Mouse (Mus musculus): Measurements from ENCODE around the gene Olfr1420. TPM values are rescaled to one million over a fixed set of nuclear protein-coding genes. Genes with fewer than 3 reads are reported as not detected.

Olfr1420 gene
- total RNA-seq, 2 experiments from 2014 or later: not detected

Other genes with a start within 250 kb of the Olfr1420 start
- 204 and 267 TPM in 2 replicates for gene Ms4a3, start 245.7 kb upstream of the Olfr1420 start, total RNA-seq (2015; ENCODE audit: low replicate concordance)
- 91.2 and 97.0 TPM in 2 replicates for gene Ms4a3, start 245.7 kb upstream of the Olfr1420 start, total RNA-seq (2017; ENCODE audit: low replicate concordance)
- not detected in 2 replicates for gene Oosp2, start 226.0 kb upstream of the Olfr1420 start, total RNA-seq (2015; ENCODE audit: low replicate concordance)
- gene Oosp2, start 226.0 kb upstream of the Olfr1420 start, total RNA-seq (2017; ENCODE audit: low replicate concordance): not detected in 2 replicates
- gene Oosp1, start 195.4 kb upstream of the Olfr1420 start, total RNA-seq (2015; ENCODE audit: low replicate concordance): 2.7 TPM in 1 of 2 replicates, not detected in the other
- not detected in 2 replicates for gene Oosp1, start 195.4 kb upstream of the Olfr1420 start, total RNA-seq (2017; ENCODE audit: low replicate concordance)
- gene Oosp3, start 189.5 kb upstream of the Olfr1420 start, total RNA-seq (2015; ENCODE audit: low replicate concordance): not detected in 2 replicates
- not detected in 2 replicates for gene Oosp3, start 189.5 kb upstream of the Olfr1420 start, total RNA-seq (2017; ENCODE audit: low replicate concordance)
- gene Gif, start 139.0 kb upstream of the Olfr1420 start, total RNA-seq (2015; ENCODE audit: low replicate concordance): not detected in 2 replicates
- gene Gif, start 139.0 kb upstream of the Olfr1420 start, total RNA-seq (2017; ENCODE audit: low replicate concordance): not detected in 2 replicates
- gene Mrpl16, start 116.2 kb upstream of the Olfr1420 start, total RNA-seq (2015; ENCODE audit: low replicate concordance): 14.6 and 29.5 TPM in 2 replicates
- gene Mrpl16, start 116.2 kb upstream of the Olfr1420 start, total RNA-seq (2017; ENCODE audit: low replicate concordance): 4.2 and 15.3 TPM in 2 replicates
- gene Stx3, start 67.2 kb upstream of the Olfr1420 start, total RNA-seq (2015; ENCODE audit: low replicate concordance): 0.19 and 3.6 TPM in 2 replicates
- 3.9 and 4.5 TPM in 2 replicates for gene Stx3, start 67.2 kb upstream of the Olfr1420 start, total RNA-seq (2017; ENCODE audit: low replicate concordance)
- not detected in 2 replicates for gene Olfr1417, start 47.3 kb upstream of the Olfr1420 start, total RNA-seq (2015; ENCODE audit: low replicate concordance)
- gene Olfr1417, start 47.3 kb upstream of the Olfr1420 start, total RNA-seq (2017; ENCODE audit: low replicate concordance): not detected in 2 replicates
- not detected in 2 replicates for gene Olfr1418, start 25.5 kb upstream of the Olfr1420 start, total RNA-seq (2015; ENCODE audit: low replicate concordance)
- gene Olfr1418, start 25.5 kb upstream of the Olfr1420 start, total RNA-seq (2017; ENCODE audit: low replicate concordance): not detected in 2 replicates
- not detected in 2 replicates for gene Olfr1419, start 11.5 kb upstream of the Olfr1420 start, total RNA-seq (2015; ENCODE audit: low replicate concordance)
- not detected in 2 replicates for gene Olfr1419, start 11.5 kb upstream of the Olfr1420 start, total RNA-seq (2017; ENCODE audit: low replicate concordance)
- gene Patl1, start 25.8 kb downstream of the Olfr1420 start, total RNA-seq (2015; ENCODE audit: low replicate concordance): 8.5 and 8.8 TPM in 2 replicates
- gene Patl1, start 25.8 kb downstream of the Olfr1420 start, total RNA-seq (2017; ENCODE audit: low replicate concordance): 2.4 and 3.9 TPM in 2 replicates
- 7.1 and 10.6 TPM in 2 replicates for gene Osbp, start 79.4 kb downstream of the Olfr1420 start, total RNA-seq (2015; ENCODE audit: low replicate concordance)
- gene Osbp, start 79.4 kb downstream of the Olfr1420 start, total RNA-seq (2017; ENCODE audit: low replicate concordance): 12.7 and 14.8 TPM in 2 replicates
- not detected in 2 replicates for gene Olfr1423, start 154.8 kb downstream of the Olfr1420 start, total RNA-seq (2015; ENCODE audit: low replicate concordance)
- gene Olfr1423, start 154.8 kb downstream of the Olfr1420 start, total RNA-seq (2017; ENCODE audit: low replicate concordance): not detected in 2 replicates
- gene Olfr1424, start 176.1 kb downstream of the Olfr1420 start, total RNA-seq (2015; ENCODE audit: low replicate concordance): not detected in 2 replicates
- gene Olfr1424, start 176.1 kb downstream of the Olfr1420 start, total RNA-seq (2017; ENCODE audit: low replicate concordance): not detected in 2 replicates
- not detected in 2 replicates for gene Olfr1425, start 191.2 kb downstream of the Olfr1420 start, total RNA-seq (2015; ENCODE audit: low replicate concordance)
- gene Olfr1425, start 191.2 kb downstream of the Olfr1420 start, total RNA-seq (2017; ENCODE audit: low replicate concordance): not detected in 2 replicates
- gene Olfr1426, start 205.4 kb downstream of the Olfr1420 start, total RNA-seq (2015; ENCODE audit: low replicate concordance): not detected in 2 replicates
- not detected in 2 replicates for gene Olfr1426, start 205.4 kb downstream of the Olfr1420 start, total RNA-seq (2017; ENCODE audit: low replicate concordance)
- gene Olfr1427, start 216.8 kb downstream of the Olfr1420 start, total RNA-seq (2015; ENCODE audit: low replicate concordance): not detected in 2 replicates
- gene Olfr1427, start 216.8 kb downstream of the Olfr1420 start, total RNA-seq (2017; ENCODE audit: low replicate concordance): not detected in 2 replicates
- not detected in 2 replicates for gene Olfr1428, start 229.3 kb downstream of the Olfr1420 start, total RNA-seq (2015; ENCODE audit: low replicate concordance)
- gene Olfr1428, start 229.3 kb downstream of the Olfr1420 start, total RNA-seq (2017; ENCODE audit: low replicate concordance): not detected in 2 replicates
- gene Olfr76, start 236.6 kb downstream of the Olfr1420 start, total RNA-seq (2015; ENCODE audit: low replicate concordance): not detected in 2 replicates
- gene Olfr76, start 236.6 kb downstream of the Olfr1420 start, total RNA-seq (2017; ENCODE audit: low replicate concordance): not detected in 2 replicates

Measured in erythroblast, adult 5-6 weeks (primary cell).